Mouse (Mus musculus) cerebellum, postnatal 36 days (tissue): ENCODE measurements around the gene Wdr47.
"Not testable (repeated sequence)": the region's sequence is repeated elsewhere in the genome, so short reads cannot be mapped to it uniquely, and the experiment has no call there.

Source experiments
- DNase-seq, 2 experiments: peaks; one replicate each; pipeline ENCODE4 v3.0.0; 2021 to 2022; ENCODE audit warnings: mixed read lengths in 2 of 2

The Wdr47 gene

GRCm38 (mm10) chr3:108590786-108591529, at the start of gene Wdr47:
Gene Wdr47, plus strand, starts transcription at chr3:108591279.
- peak; percentile 88 to 94 for DNase-seq

GRCm38 (mm10) chr3:108542299-108542698, 48.8 kb upstream of the Wdr47 start:
- DNase-seq, result no peak

- peak in 1 of 2 experiments; percentile 54 for DNase-seq
Observed at GRCm38 (mm10) chr3:108554111-108554561, 36.9 kb upstream of the Wdr47 start.

- DNase-seq, result peak; percentile 92 to 95
Observed at GRCm38 (mm10) chr3:108554587-108555312, 36.3 kb upstream of the Wdr47 start.

- no peak for DNase-seq
Observed at GRCm38 (mm10) chr3:108557888-108558287, 33.2 kb upstream of the Wdr47 start.

GRCm38 (mm10) chr3:108562133-108562730, 28.8 kb upstream of the Wdr47 start, which contains the start of gene Tmem167b:
Gene Tmem167b, minus strand, starts transcription at chr3:108562466.
- DNase-seq, result peak; percentile 95 to 98

GRCm38 (mm10) chr3:108562777-108563271, 28.3 kb upstream of the Wdr47 start:
- no peak for DNase-seq

- peak; percentile 83 to 86 for DNase-seq
Observed at GRCm38 (mm10) chr3:108563309-108563708, 27.8 kb upstream of the Wdr47 start.

GRCm38 (mm10) chr3:108567990-108568877, 22.8 kb upstream of the Wdr47 start:
- no peak for DNase-seq

- DNase-seq, result not testable (repeated sequence)
Observed at GRCm38 (mm10) chr3:108569636-108570035, 21.4 kb upstream of the Wdr47 start.

- no peak for DNase-seq
Observed at GRCm38 (mm10) chr3:108570813-108571212, 20.3 kb upstream of the Wdr47 start.

GRCm38 (mm10) chr3:108571443-108572294, 19.4 kb upstream of the Wdr47 start, which contains the start of gene Taf13:
Gene Taf13, plus strand, starts transcription at chr3:108571698.
- DNase-seq, result peak; percentile 95 to 97

- DNase-seq, result no peak
Observed at GRCm38 (mm10) chr3:108572309-108573010, 18.6 kb upstream of the Wdr47 start.

GRCm38 (mm10) chr3:108574018-108574417, 17.1 kb upstream of the Wdr47 start:
- DNase-seq, result no peak

GRCm38 (mm10) chr3:108584580-108584979, 6.5 kb upstream of the Wdr47 start:
- DNase-seq, result no peak

- no peak for DNase-seq
Observed at GRCm38 (mm10) chr3:108588446-108588845, 2.6 kb upstream of the Wdr47 start.

GRCm38 (mm10) chr3:108591530-108592522, 747 bp downstream of the Wdr47 start:
- DNase-seq, result no peak

- no peak for DNase-seq
Observed at GRCm38 (mm10) chr3:108608906-108609305, 17.8 kb downstream of the Wdr47 start.

- DNase-seq, result peak; percentile 35 to 44
Observed at GRCm38 (mm10) chr3:108634761-108635160, 43.7 kb downstream of the Wdr47 start.
